8 mouse cellular contexts compared by ENCODE assay signal in genomic region chr8:69775149-69775534, GRCm38 (mm10). TPM values are rescaled to one million over a fixed set of nuclear protein-coding genes. Genes with fewer than 3 reads are reported as not detected.
DNase-seq lines count a peak whose midpoint lies in the region; ATAC-seq and TF ChIP-seq lines count a peak whose summit lies in the region.

No protein-coding gene starts in this region.

- no peaks in the 10 kb centered on the region for H3K27me3 ChIP-seq in liver, embryonic 11.5 days (replicated peaks; ENCODE audit: control insufficient read depth, insufficient read depth, low read length)
- no peaks in the 10 kb centered on the region for H3K27me3 ChIP-seq in embryonic facial prominence, embryonic 15.5 days
- H3K27me3 ChIP-seq in intestine, postnatal 0 days (replicated peaks; ENCODE audit: control insufficient read depth, insufficient read depth, low read length) = no peaks in the 10 kb centered on the region
- H3K27me3 ChIP-seq in neural tube, embryonic 13.5 days = no peaks in the 10 kb centered on the region

- H3K36me3 ChIP-seq in liver, embryonic 11.5 days (ENCODE audit: control insufficient read depth, insufficient read depth, low read length) = peaks cover 2% of the 10 kb centered on the region
- H3K36me3 ChIP-seq in embryonic facial prominence, embryonic 15.5 days = peaks cover 4% of the 10 kb centered on the region; the same call in 1 of the 2 replicates
- H3K36me3 ChIP-seq in intestine, postnatal 0 days (ENCODE audit: control insufficient read depth, insufficient read depth) = no peaks in the 10 kb centered on the region
- H3K36me3 ChIP-seq in neural tube, embryonic 13.5 days = no peaks in the 10 kb centered on the region

- no peak for TF ChIP-seq CTCF in intestine, postnatal 0 days (IDR thresholded peaks at IDR 0.05; ENCODE audit: low read depth)

- H3K9me3 ChIP-seq in liver, embryonic 11.5 days (ENCODE audit: control insufficient read depth, low read length) = no peaks in the 10 kb centered on the region
- no peaks in the 10 kb centered on the region for H3K9me3 ChIP-seq in embryonic facial prominence, embryonic 15.5 days (replicated peaks)
- H3K9me3 ChIP-seq in intestine, postnatal 0 days (ENCODE audit: control insufficient read depth) = no peaks in the 10 kb centered on the region
- H3K9me3 ChIP-seq in neural tube, embryonic 13.5 days = no peaks in the 10 kb centered on the region

- peak overlapping the region; percentile 97; the same call in 1 of the 2 replicates for H3K9ac ChIP-seq in liver, embryonic 11.5 days (ENCODE audit: low read depth, low read length)
- no peak overlapping the region for H3K9ac ChIP-seq in embryonic facial prominence, embryonic 15.5 days
- H3K9ac ChIP-seq in intestine, postnatal 0 days (ENCODE audit: low read depth, low read length) = no peak overlapping the region
- peak overlapping the region; percentile 56; the same call in 1 of the 2 replicates for H3K9ac ChIP-seq in neural tube, embryonic 13.5 days

- 50% methylated on average over 2 of the region's 2 CpGs for WGBS in liver, embryonic 11.5 days
- 49% methylated on average over 2 of the region's 2 CpGs for WGBS in embryonic facial prominence, embryonic 15.5 days
- 43% methylated on average over 2 of the region's 2 CpGs for WGBS in intestine, postnatal 0 days
- WGBS in neural tube, embryonic 13.5 days = 58% methylated on average over 2 of the region's 2 CpGs

- H3K27ac ChIP-seq in liver, embryonic 11.5 days (ENCODE audit: low read depth, low read length) = peak overlapping the region; percentile 99; the same call in 1 of the 2 replicates
- H3K27ac ChIP-seq in embryonic facial prominence, embryonic 15.5 days (replicated peaks) = peak overlapping the region; percentile 100; the same call in 1 of the 2 replicates
- no peak overlapping the region for H3K27ac ChIP-seq in intestine, postnatal 0 days (ENCODE audit: low read depth, low read length)
- H3K27ac ChIP-seq in neural tube, embryonic 13.5 days (replicated peaks) = peak overlapping the region; percentile 99

- ATAC-seq in liver, embryonic 11.5 days (replicated peaks; ENCODE audit: low FRiP score) = no peak
- ATAC-seq in embryonic facial prominence, embryonic 15.5 days (ENCODE audit: insufficient number of reproducible peaks, low FRiP score, low TSS enrichment, low read depth) = no peak
- no peak for ATAC-seq in intestine, postnatal 0 days
- ATAC-seq in neural tube, embryonic 13.5 days (ENCODE audit: low read depth) = peak; percentile 38; the same call in 1 of the 2 replicates

- peaks cover 8% of the 10 kb centered on the region for H3K4me1 ChIP-seq in liver, embryonic 11.5 days (replicated peaks; ENCODE audit: control insufficient read depth, insufficient read depth, low read length)
- peaks cover 16% of the 10 kb centered on the region for H3K4me1 ChIP-seq in embryonic facial prominence, embryonic 15.5 days
- 0 out of 2 replicates have a peak, but pooled peaks cover 3% of the 10 kb centered on the region for H3K4me1 ChIP-seq in intestine, postnatal 0 days (replicated peaks; ENCODE audit: control insufficient read depth, insufficient read depth, low read length)
- H3K4me1 ChIP-seq in neural tube, embryonic 13.5 days (replicated peaks) = peaks cover 35% of the 10 kb centered on the region

- H3K4me2 ChIP-seq in liver, embryonic 11.5 days = peak overlapping the region; percentile 63
- peak overlapping the region; percentile 54; the same call in 1 of the 2 replicates for H3K4me2 ChIP-seq in embryonic facial prominence, embryonic 15.5 days (replicated peaks)
- peak overlapping the region; percentile 59 for H3K4me2 ChIP-seq in intestine, postnatal 0 days (replicated peaks; ENCODE audit: low read depth)
- peak overlapping the region; percentile 47 for H3K4me2 ChIP-seq in neural tube, embryonic 13.5 days

- intact Hi-C loops in gastrocnemius, postnatal 14 days (cut with DNase I; ENCODE audit: low total_unique reads) = no loop called here

- no peak for DNase-seq in liver, embryonic 11.5 days (ENCODE audit: low spot score)
- no peak for DNase-seq in liver
- DNase-seq in cerebellum, adult 11 months = no peak
- DNase-seq in gastrocnemius, postnatal 14 days = no peak
- no peak for DNase-seq in cerebellum, postnatal 14 days

- peak overlapping the region; percentile 69 for H3K4me3 ChIP-seq in liver, embryonic 11.5 days (ENCODE audit: low read depth, low read length)
- peak overlapping the region; percentile 88 for H3K4me3 ChIP-seq in embryonic facial prominence, embryonic 15.5 days (replicated peaks)
- peak overlapping the region; percentile 87 for H3K4me3 ChIP-seq in intestine, postnatal 0 days (ENCODE audit: low read depth, low read length)
- H3K4me3 ChIP-seq in neural tube, embryonic 13.5 days = peak overlapping the region; percentile 72

RNA-seq across cellular contexts. Expression of gene Gm20422, which starts 0.5 kb away (rescaled TPM):
- 0.57 and 0.70 TPM in 2 replicates for polyA plus RNA-seq in liver, embryonic 11.5 days (2014; fragmentation: Nextera tagmentation; extraction: Ambion mirVana)
- polyA plus RNA-seq in embryonic facial prominence, embryonic 15.5 days (2015; fragmentation: Nextera tagmentation; extraction: Ambion mirVana) = 0.84 TPM in 1 of 2 replicates, not detected in the other
- polyA plus RNA-seq in intestine, postnatal 0 days (2015; fragmentation: Nextera tagmentation; extraction: Ambion mirVana) = 0.43 TPM in 1 of 2 replicates, not detected in the other
- 0.50 and 0.55 TPM in 2 replicates for polyA plus RNA-seq in neural tube, embryonic 13.5 days (2015; fragmentation: Nextera tagmentation; extraction: Ambion mirVana)
- 1 to 10 TPM; 2.6 to 2.7 TPM for total RNA-seq in gastrocnemius, postnatal 14 days (2021)

RNA-seq across cellular contexts. Expression of gene Atp13a1, which starts 15.8 kb away (rescaled TPM):
- polyA plus RNA-seq in liver, embryonic 11.5 days (2014; fragmentation: Nextera tagmentation; extraction: Ambion mirVana) = 53.4 and 54.2 TPM in 2 replicates
- polyA plus RNA-seq in embryonic facial prominence, embryonic 15.5 days (2015; fragmentation: Nextera tagmentation; extraction: Ambion mirVana) = 46.5 and 51.9 TPM in 2 replicates
- polyA plus RNA-seq in intestine, postnatal 0 days (2015; fragmentation: Nextera tagmentation; extraction: Ambion mirVana) = 18.6 and 20.5 TPM in 2 replicates
- polyA plus RNA-seq in neural tube, embryonic 13.5 days (2015; fragmentation: Nextera tagmentation; extraction: Ambion mirVana) = 43.7 and 45.4 TPM in 2 replicates
- 10 to 100 TPM; 11.6 to 11.9 TPM for total RNA-seq in gastrocnemius, postnatal 14 days (2021)

RNA-seq across cellular contexts. Expression of gene Zfp866, which starts 15.8 kb away (rescaled TPM):
- polyA plus RNA-seq in liver, embryonic 11.5 days (2014; fragmentation: Nextera tagmentation; extraction: Ambion mirVana) = 21.3 and 21.7 TPM in 2 replicates
- 28.2 and 30.6 TPM in 2 replicates for polyA plus RNA-seq in embryonic facial prominence, embryonic 15.5 days (2015; fragmentation: Nextera tagmentation; extraction: Ambion mirVana)
- polyA plus RNA-seq in intestine, postnatal 0 days (2015; fragmentation: Nextera tagmentation; extraction: Ambion mirVana) = 6.1 and 6.5 TPM in 2 replicates
- polyA plus RNA-seq in neural tube, embryonic 13.5 days (2015; fragmentation: Nextera tagmentation; extraction: Ambion mirVana) = 39.6 and 45.7 TPM in 2 replicates
- 10 to 100 TPM; 10.3 to 11.2 TPM for total RNA-seq in gastrocnemius, postnatal 14 days (2021)

RNA-seq across cellular contexts. Expression of gene Zfp963, which starts 25.4 kb away (rescaled TPM):
- 3.8 and 4.1 TPM in 2 replicates for polyA plus RNA-seq in liver, embryonic 11.5 days (2014; fragmentation: Nextera tagmentation; extraction: Ambion mirVana)
- 6.6 and 7.0 TPM in 2 replicates for polyA plus RNA-seq in embryonic facial prominence, embryonic 15.5 days (2015; fragmentation: Nextera tagmentation; extraction: Ambion mirVana)
- 4.6 and 5.0 TPM in 2 replicates for polyA plus RNA-seq in intestine, postnatal 0 days (2015; fragmentation: Nextera tagmentation; extraction: Ambion mirVana)
- polyA plus RNA-seq in neural tube, embryonic 13.5 days (2015; fragmentation: Nextera tagmentation; extraction: Ambion mirVana) = 10.1 and 10.5 TPM in 2 replicates
- 1 to 10 TPM; 2.6 to 3.0 TPM for total RNA-seq in gastrocnemius, postnatal 14 days (2021)

RNA-seq across cellular contexts. Expression of gene Gmip, which starts 33.3 kb away (rescaled TPM):
- polyA plus RNA-seq in liver, embryonic 11.5 days (2014; fragmentation: Nextera tagmentation; extraction: Ambion mirVana) = 9.5 and 10.9 TPM in 2 replicates
- 9.4 and 9.5 TPM in 2 replicates for polyA plus RNA-seq in embryonic facial prominence, embryonic 15.5 days (2015; fragmentation: Nextera tagmentation; extraction: Ambion mirVana)
- polyA plus RNA-seq in intestine, postnatal 0 days (2015; fragmentation: Nextera tagmentation; extraction: Ambion mirVana) = 7.5 and 7.8 TPM in 2 replicates
- 24.8 and 27.6 TPM in 2 replicates for polyA plus RNA-seq in neural tube, embryonic 13.5 days (2015; fragmentation: Nextera tagmentation; extraction: Ambion mirVana)
- total RNA-seq in gastrocnemius, postnatal 14 days (2021) = 1 to 10 TPM; 2.7 to 3.4 TPM

Comparison
In these comparisons a context has a peak if more than half of its experiments do, and no peak if none do; other contexts are left out.
1. H3K9ac ChIP-seq: peak in liver, embryonic 11.5 days (single experiment) and neural tube, embryonic 13.5 days (single experiment); none in embryonic facial prominence, embryonic 15.5 days (single experiment) and intestine, postnatal 0 days (single experiment).
2. Peak in every context shown above with its lines, with median percentiles within 50 percentile points of each other: H3K4me2 ChIP-seq and H3K4me3 ChIP-seq.